Mouse (Mus musculus) olfactory bulb, adult 2 months (tissue): ENCODE measurements at regions not wholly inside any gene's neighbourhood (a gene's known extent, or its start where the extent isn't known, plus 50 kb on each side); places are given as distances from the start of the nearest gene placed in this dataset.

Experiments
- CTCF ChIP-seq: fragments of 200-500 bp; IDR thresholded peaks from 2 replicates; pipeline ENCODE4 v1.5.1; 2012; ENCODE audit warnings: low read depth, mild to moderate bottlenecking, low read length, moderate library complexity; ENCODE audit not compliant: insufficient read depth
- POLR2A ChIP-seq: fragments of 200-500 bp; IDR thresholded peaks from 2 replicates; pipeline ENCODE4 v1.6.1; 2012; ENCODE audit warnings: mild to moderate bottlenecking, low read depth, low read length, moderate library complexity; ENCODE audit not compliant: insufficient read depth

DNA sequence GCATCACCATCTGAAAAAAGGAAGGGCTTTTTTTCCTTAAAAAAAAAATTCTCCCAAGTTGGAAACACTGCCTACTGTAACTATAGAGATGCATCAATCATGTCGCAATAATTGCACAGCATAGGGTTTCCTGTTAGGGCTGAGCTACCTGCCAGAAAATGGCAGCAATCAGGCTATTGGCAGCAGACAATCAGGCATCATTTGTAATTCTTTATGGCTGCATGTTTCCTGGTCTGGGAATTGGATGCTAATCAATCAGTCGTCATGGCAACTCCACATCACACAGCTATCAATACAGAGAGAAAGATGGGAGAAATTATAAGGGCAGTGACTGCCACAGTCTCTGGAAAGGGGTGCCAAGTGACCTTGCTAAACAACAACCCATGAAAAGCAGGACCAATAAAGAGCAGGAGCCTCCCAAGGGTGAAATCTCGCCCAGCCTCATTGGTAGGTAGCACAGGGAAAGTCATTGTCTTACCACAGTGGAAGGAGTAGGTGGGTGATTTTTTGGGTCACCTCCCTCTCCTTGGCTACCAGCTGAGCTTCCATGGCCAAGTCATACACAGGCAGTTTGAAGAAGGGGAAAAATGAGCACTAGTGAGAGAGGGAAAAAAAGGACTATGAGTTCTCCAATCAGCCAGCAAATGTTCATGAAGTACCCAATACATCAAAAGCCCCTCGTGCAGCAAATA is 130.7 kb downstream of the Gm9195 start:
- TF ChIP-seq POLR2A: no peak
- TF ChIP-seq CTCF: no peak
